Mouse (Mus musculus) frontal cortex, postnatal 14 days (tissue): ENCODE measurements around the gene Nradd.

Experiments used
- DNase-seq, 2 experiments: peaks; one replicate each; pipeline ENCODE4 v3.0.0; 2022; ENCODE audit warnings: low spot score in 2 of 2

The Nradd gene

GRCm38 (mm10) chr9:110624361-110625166, at the start of gene Nradd:
TSS of gene Nradd (minus strand) at chr9:110624452.
- DNase-seq, result peak; percentile 75 to 81

- no peak for DNase-seq
These were observed 49.0 kb upstream of the Nradd start for GRCm38 (mm10) chr9:110673107-110673752.

GRCm38 (mm10) chr9:110672462-110673106, 48.3 kb upstream of the Nradd start:
- no peak for DNase-seq

GRCm38 (mm10) chr9:110669785-110670184, 45.5 kb upstream of the Nradd start:
- no peak for DNase-seq

- no peak for DNase-seq
These were observed 44.5 kb upstream of the Nradd start for GRCm38 (mm10) chr9:110668601-110669293.

- DNase-seq, result no peak
These were observed 43.1 kb upstream of the Nradd start for GRCm38 (mm10) chr9:110667219-110667836.

GRCm38 (mm10) chr9:110666374-110666773, 42.1 kb upstream of the Nradd start:
- DNase-seq, result no peak

- DNase-seq, result no peak
These were observed 41.7 kb upstream of the Nradd start for GRCm38 (mm10) chr9:110665912-110666311.

GRCm38 (mm10) chr9:110662844-110663243, 38.6 kb upstream of the Nradd start:
- DNase-seq, result no peak

- DNase-seq, result no peak
These were observed 36.8 kb upstream of the Nradd start for GRCm38 (mm10) chr9:110660856-110661612.

- no peak for DNase-seq
These were observed 36.0 kb upstream of the Nradd start for GRCm38 (mm10) chr9:110660208-110660607.

GRCm38 (mm10) chr9:110659521-110659920, 35.3 kb upstream of the Nradd start:
- DNase-seq, result no peak

- DNase-seq, result no peak
These were observed 33.3 kb upstream of the Nradd start for GRCm38 (mm10) chr9:110657474-110658078.

- DNase-seq, result peak; percentile 93 to 94
These were observed 32.3 kb upstream of the Nradd start, which contains the start of gene Ccdc12 for GRCm38 (mm10) chr9:110656249-110657221. TSS of gene Ccdc12 (plus strand) at chr9:110656503.

- DNase-seq, result no peak
These were observed 31.4 kb upstream of the Nradd start for GRCm38 (mm10) chr9:110655651-110656007.

GRCm38 (mm10) chr9:110654726-110655650, 30.7 kb upstream of the Nradd start:
- DNase-seq, result no peak

- peak; percentile 74 to 76 for DNase-seq
These were observed 29.6 kb upstream of the Nradd start, which contains the start of gene Nbeal2 for GRCm38 (mm10) chr9:110653655-110654461. TSS of gene Nbeal2 (minus strand) at chr9:110654161.
